ENCODE assay signal across 9 mouse cellular contexts in genomic region chr2:167419204-167419603, GRCm38 (mm10). TPM values are rescaled to one million over a fixed set of nuclear protein-coding genes. Genes with fewer than 3 reads are reported as not detected.
DNase-seq lines count a peak whose midpoint lies in the region; ATAC-seq and TF ChIP-seq lines count a peak whose summit lies in the region.
"Had no signal": no experiment of that assay in that cellular context is flagged by ENCODE, and none has a peak within 500 bp of the region (broad histone marks: within the 10 kb centered on the region; RNA-seq: fewer than 3 reads in every experiment).

No protein-coding gene starts in this region.

- peaks cover 3% of the 10 kb centered on the region; the same call in 1 of the 2 replicates for H3K36me3 ChIP-seq in forebrain, embryonic 14.5 days (ENCODE audit: control insufficient read depth, insufficient read depth, low read length)
- peaks cover 2% of the 10 kb centered on the region; the same call in 1 of the 2 replicates for H3K36me3 ChIP-seq in forebrain, embryonic 16.5 days (ENCODE audit: control insufficient read depth, insufficient read depth)
- peaks cover under 1% of the 10 kb centered on the region; the same call in 1 of the 2 replicates for H3K36me3 ChIP-seq in kidney, postnatal 0 days (ENCODE audit: insufficient read depth, low read length)
- H3K36me3 ChIP-seq in lung, postnatal 0 days (ENCODE audit: insufficient read depth, low read length) = 0 out of 2 replicates have a peak, but pooled peaks cover under 1% of the 10 kb centered on the region

- ATAC-seq in forebrain, embryonic 14.5 days = no peak
- no peak for ATAC-seq in forebrain, embryonic 16.5 days
- ATAC-seq in kidney, postnatal 0 days (replicated peaks; ENCODE audit: low FRiP score, low read depth) = no peak
- ATAC-seq in lung, postnatal 0 days = no peak

- TF ChIP-seq POLR2A in embryonic fibroblast, embryonic 13.5 days (IDR thresholded peaks at IDR 0.05; ENCODE audit: low read depth, low read length) = 0 out of 2 replicates have a peak, but pooled peaks have one; percentile 21

- 10% methylated on average over 1 of the region's 1 CpGs for WGBS in forebrain, embryonic 14.5 days
- WGBS in forebrain, embryonic 16.5 days = 12% methylated on average over 1 of the region's 1 CpGs
- 65% methylated on average over 1 of the region's 1 CpGs for WGBS in kidney, postnatal 0 days
- 41% methylated on average over 1 of the region's 1 CpGs for WGBS in lung, postnatal 0 days

- H3K4me1 ChIP-seq in forebrain, embryonic 14.5 days (ENCODE audit: control insufficient read depth, insufficient read depth, low read length) = peaks cover 10% of the 10 kb centered on the region; the same call in 1 of the 2 replicates
- peaks cover 17% of the 10 kb centered on the region for H3K4me1 ChIP-seq in forebrain, embryonic 16.5 days (replicated peaks; ENCODE audit: control insufficient read depth, insufficient read depth, low read length)
- H3K4me1 ChIP-seq in embryonic fibroblast, embryonic 13.5 days (ENCODE audit: control insufficient read depth, insufficient read depth, low read length) = peaks cover 4% of the 10 kb centered on the region
- H3K4me1 ChIP-seq in kidney, postnatal 0 days (replicated peaks; ENCODE audit: insufficient read depth, low read length) = peaks cover 11% of the 10 kb centered on the region; the same call in 1 of the 2 replicates
- H3K4me1 ChIP-seq in lung, postnatal 0 days (ENCODE audit: insufficient read depth, low read depth, low read length) = peaks cover 14% of the 10 kb centered on the region; the same call in 1 of the 2 replicates

- peak; percentile 72 for DNase-seq in forebrain, embryonic 14.5 days (ENCODE audit: low spot score)
- DNase-seq in A20 (ENCODE audit: low read depth, low spot score) = peak; percentile 89
- peak; percentile 67 to 70 for DNase-seq in adrenal gland, postnatal 36 days
- DNase-seq in kidney, postnatal 0 days (ENCODE audit: low spot score) = peak; percentile 55
- peak; percentile 73 for DNase-seq in lung, postnatal 0 days (ENCODE audit: low spot score)
- peak; percentile 62 for DNase-seq in skeletal muscle tissue, adult 2 months (ENCODE audit: low read depth, low spot score)

- no peak for TF ChIP-seq EP300 in lung, postnatal 0 days (IDR thresholded peaks at IDR 0.05)

- H3K27ac ChIP-seq in forebrain, embryonic 14.5 days (ENCODE audit: low read depth, low read length) = no peak overlapping the region
- no peak overlapping the region for H3K27ac ChIP-seq in forebrain, embryonic 16.5 days (ENCODE audit: low read length)
- no peak overlapping the region for H3K27ac ChIP-seq in embryonic fibroblast, embryonic 13.5 days (ENCODE audit: insufficient read depth, low read length)
- no peak overlapping the region for H3K27ac ChIP-seq in kidney, postnatal 0 days
- H3K27ac ChIP-seq in lung, postnatal 0 days (ENCODE audit: low read length) = no peak overlapping the region
- H3K27ac ChIP-seq: limb, embryonic 13.5 days had no signal

- H3K4me3 ChIP-seq in forebrain, embryonic 14.5 days (ENCODE audit: low read depth, low read length) = no peak overlapping the region
- no peak overlapping the region for H3K4me3 ChIP-seq in forebrain, embryonic 16.5 days (replicated peaks; ENCODE audit: low read length)
- no peak overlapping the region for H3K4me3 ChIP-seq in embryonic fibroblast, embryonic 13.5 days (ENCODE audit: insufficient read depth, low read length)
- no peak overlapping the region for H3K4me3 ChIP-seq in kidney, postnatal 0 days (replicated peaks; ENCODE audit: low read depth, low read length)
- H3K4me3 ChIP-seq in lung, postnatal 0 days (ENCODE audit: low read depth, low read length) = no peak overlapping the region
- H3K4me3 ChIP-seq: limb, embryonic 13.5 days had no signal

- H3K9ac ChIP-seq in forebrain, embryonic 14.5 days (ENCODE audit: low read length) = no peak overlapping the region
- no peak overlapping the region for H3K9ac ChIP-seq in forebrain, embryonic 16.5 days (replicated peaks; ENCODE audit: low read depth, low read length)
- H3K9ac ChIP-seq in kidney, postnatal 0 days (ENCODE audit: low read depth, low read length) = no peak overlapping the region
- H3K9ac ChIP-seq in lung, postnatal 0 days (replicated peaks; ENCODE audit: low read depth) = no peak overlapping the region
- H3K9ac ChIP-seq: limb, embryonic 13.5 days had no signal

- peak; percentile 61; the same call in 1 of the 2 replicates for TF ChIP-seq CTCF in embryonic fibroblast, embryonic 13.5 days (IDR thresholded peaks at IDR 0.05; ENCODE audit: borderline replicate concordance, insufficient read depth, low read length)
- peak; percentile 91 for TF ChIP-seq CTCF in kidney, postnatal 0 days (IDR thresholded peaks at IDR 0.05; ENCODE audit: low read depth)
- peak; percentile 97 for TF ChIP-seq CTCF in lung, postnatal 0 days (IDR thresholded peaks at IDR 0.05)

- H3K27me3 ChIP-seq in forebrain, embryonic 14.5 days (replicated peaks; ENCODE audit: control insufficient read depth, insufficient read depth, low read length) = no peaks in the 10 kb centered on the region
- no peaks in the 10 kb centered on the region for H3K27me3 ChIP-seq in forebrain, embryonic 16.5 days (replicated peaks; ENCODE audit: control insufficient read depth, insufficient read depth, low read length)
- no peaks in the 10 kb centered on the region for H3K27me3 ChIP-seq in kidney, postnatal 0 days (ENCODE audit: insufficient read depth, low read length)
- H3K27me3 ChIP-seq in lung, postnatal 0 days (replicated peaks; ENCODE audit: insufficient read depth, low read length) = no peaks in the 10 kb centered on the region
- H3K27me3 ChIP-seq: limb, embryonic 13.5 days had no signal

- H3K4me2 ChIP-seq in forebrain, embryonic 14.5 days (ENCODE audit: low read length) = no peak overlapping the region
- H3K4me2 ChIP-seq in forebrain, embryonic 16.5 days (ENCODE audit: low read length) = no peak overlapping the region
- no peak overlapping the region for H3K4me2 ChIP-seq in kidney, postnatal 0 days (ENCODE audit: low read length)
- no peak overlapping the region for H3K4me2 ChIP-seq in lung, postnatal 0 days (replicated peaks; ENCODE audit: low read depth, low read length)
- H3K4me2 ChIP-seq: limb, embryonic 13.5 days had no signal

- no peaks in the 10 kb centered on the region for H3K9me3 ChIP-seq in forebrain, embryonic 14.5 days (replicated peaks; ENCODE audit: control insufficient read depth, low read length)
- 0 out of 2 replicates have a peak, but pooled peaks cover 2% of the 10 kb centered on the region for H3K9me3 ChIP-seq in forebrain, embryonic 16.5 days (ENCODE audit: control insufficient read depth, low read length)
- no peaks in the 10 kb centered on the region for H3K9me3 ChIP-seq in kidney, postnatal 0 days (replicated peaks; ENCODE audit: low read length)
- no peaks in the 10 kb centered on the region for H3K9me3 ChIP-seq in lung, postnatal 0 days (ENCODE audit: low read length)

RNA-seq across cellular contexts. Expression of gene Slc9a8, which starts 2.3 kb away (rescaled TPM):
- 13.8 and 15.9 TPM in 2 replicates for polyA plus RNA-seq in forebrain, embryonic 14.5 days (2014; fragmentation: Nextera tagmentation; extraction: Ambion mirVana)
- polyA plus RNA-seq in forebrain, embryonic 16.5 days (2015; fragmentation: Nextera tagmentation; extraction: Ambion mirVana) = 21.1 and 24.0 TPM in 2 replicates
- total RNA-seq in adrenal gland, postnatal 36 days (2021) = 10 to 100 TPM; 37.4 to 38.3 TPM
- polyA plus RNA-seq in embryonic fibroblast, embryonic 13.5 days (2011; ENCODE audit: insufficient read length, low read depth, missing spikeins) = 32.3 and 38.0 TPM in 2 replicates
- polyA plus RNA-seq in kidney, postnatal 0 days (2015; fragmentation: Nextera tagmentation; extraction: Ambion mirVana) = 14.2 and 15.5 TPM in 2 replicates
- 9.2 and 9.8 TPM in 2 replicates for polyA plus RNA-seq in lung, postnatal 0 days (2015; fragmentation: Nextera tagmentation; extraction: Ambion mirVana)
